Mouse (Mus musculus) limb, embryonic 13.5 days (tissue): Measurements from ENCODE around the gene Noxred1. TPM values are rescaled to one million over a fixed set of nuclear protein-coding genes. Genes with fewer than 3 reads are reported as not detected.

ENCODE experiments used
- ATAC-seq: fragments of 200-750 bp; cut with Nextera tagmentation; 2 replicates; pipeline ENCODE4 v1.8.0; 2017; ENCODE audit warnings: low read depth, moderate number of reproducible peaks, moderate TSS enrichment; ENCODE audit not compliant: low FRiP score
- H3K27ac ChIP-seq: fragments of 300-500 bp; sonication (generic); 2 replicates; pipeline ENCODE4 v1.5.1; 2015; ENCODE audit warnings: inconsistent platforms, mild to moderate bottlenecking, moderate library complexity
- H3K27me3 ChIP-seq: fragments of 300-500 bp; sonication (generic); 2 replicates; pipeline ENCODE4 v1.6.1; 2015; ENCODE audit warnings: mild to moderate bottlenecking, inconsistent platforms
- H3K36me3 ChIP-seq: fragments of 300-500 bp; sonication (generic); 2 replicates; pipeline ENCODE4 v1.6.1; 2015; ENCODE audit warnings: inconsistent platforms, mild to moderate bottlenecking, moderate library complexity
- H3K4me1 ChIP-seq: fragments of 300-500 bp; sonication (generic); 2 replicates; pipeline ENCODE4 v1.6.1; 2015; ENCODE audit warnings: inconsistent platforms
- H3K4me2 ChIP-seq: fragments of 300-500 bp; sonication (generic); replicated peaks from 2 replicates; pipeline ENCODE4 v1.6.1; 2015; ENCODE audit warnings: inconsistent platforms, mild to moderate bottlenecking, moderate library complexity
- H3K4me3 ChIP-seq: fragments of 300-500 bp; sonication (generic); 2 replicates; pipeline ENCODE4 v1.5.1; 2015; ENCODE audit warnings: moderate library complexity, mild to moderate bottlenecking, inconsistent platforms
- H3K9ac ChIP-seq: fragments of 300-500 bp; sonication (generic); 2 replicates; pipeline ENCODE4 v1.6.1; 2015; ENCODE audit warnings: mild to moderate bottlenecking, inconsistent platforms
- H3K9me3 ChIP-seq: fragments of 300-500 bp; sonication (generic); 2 replicates; pipeline ENCODE4 v1.6.1; 2016; ENCODE audit warnings: inconsistent platforms
- WGBS: fragments of 180-500 bp; shearing (Covaris S2); methylation state at CpG from one replicate; pipeline ENCODE4 v1.1.7; 2015; 5-methylcytosine and 5-hydroxymethylcytosine counted together
- microRNA-seq: library from miRNA; unstranded; fragments of <30 nt; microRNA quantifications from one replicate; pipeline ENCODE4, GENCODE M21; 2016
- polyA plus RNA-seq: library from polyadenylated mRNA; unstranded; fragments of >200 nt; fragmentation: Nextera tagmentation; extraction: Ambion mirVana; gene quantifications from 2 replicates; pipeline ENCODE4 v1.2.1, GENCODE M21; 2015

Gene Noxred1
- polyA plus RNA-seq, 1 experiment from 2014 or later = 0.57 TPM

DNA sequence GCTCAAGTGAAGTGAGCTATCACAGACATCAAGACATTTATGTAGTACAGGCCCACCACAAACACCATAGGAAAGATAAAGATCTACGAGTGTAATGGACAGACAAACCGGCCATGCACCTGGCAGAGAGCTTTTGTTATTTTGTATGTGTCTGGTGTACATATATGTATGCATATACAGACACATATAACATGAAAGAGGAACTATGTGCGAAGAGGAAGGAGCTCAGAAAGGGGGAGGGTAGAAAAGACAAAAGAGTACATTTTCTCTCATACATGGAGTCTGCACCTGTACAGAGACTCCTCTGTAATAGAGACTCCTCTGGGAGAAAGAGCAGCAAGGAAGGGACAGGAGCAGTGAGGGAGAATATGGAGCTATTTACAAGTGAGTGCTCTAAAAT is 45.5 kb downstream of the Noxred1 start:
- H3K9me3 ChIP-seq = no peaks in the 10 kb centered on the region
- H3K4me1 ChIP-seq = peaks cover 13% of the 10 kb centered on the region
- H3K4me3 ChIP-seq = no peak overlapping the region
- no peak overlapping the region for H3K27ac ChIP-seq
- H3K27me3 ChIP-seq = no peaks in the 10 kb centered on the region
- H3K4me2 ChIP-seq = no peak overlapping the region
- no peaks in the 10 kb centered on the region for H3K36me3 ChIP-seq
- WGBS = 88% methylated on average over 3 of the region's 3 CpGs
- no peak overlapping the region for H3K9ac ChIP-seq
- ATAC-seq = no peak

GRCm38 (mm10) chr12:87177631-87178030 is 60.9 kb downstream of the Noxred1 start:
- peaks cover 30% of the 10 kb centered on the region for H3K4me1 ChIP-seq
- H3K27ac ChIP-seq = no peak overlapping the region
- H3K4me2 ChIP-seq = no peak overlapping the region
- no peak for ATAC-seq
- no peak overlapping the region for H3K4me3 ChIP-seq
- 93% methylated on average over 4 of the region's 4 CpGs for WGBS
- H3K9ac ChIP-seq = no peak overlapping the region
- H3K27me3 ChIP-seq = no peaks in the 10 kb centered on the region
- H3K9me3 ChIP-seq = no peaks in the 10 kb centered on the region
- H3K36me3 ChIP-seq = peaks cover 22% of the 10 kb centered on the region

- H3K4me3 ChIP-seq = no peak overlapping the region
- H3K27ac ChIP-seq = peak overlapping the region; percentile 39; the same call in 1 of the 2 replicates
- peak; percentile 89 for ATAC-seq
- no peaks in the 10 kb centered on the region for H3K9me3 ChIP-seq
- peak overlapping the region; percentile 11; the same call in 1 of the 2 replicates for H3K4me2 ChIP-seq
- H3K27me3 ChIP-seq = no peaks in the 10 kb centered on the region
- H3K4me1 ChIP-seq = peaks cover 30% of the 10 kb centered on the region
- peaks cover 41% of the 10 kb centered on the region for H3K36me3 ChIP-seq
- H3K9ac ChIP-seq = no peak overlapping the region
- WGBS = 37% methylated on average over 4 of the region's 4 CpGs
Measured at GRCm38 (mm10) chr12:87175194-87175946, 63.2 kb downstream of the Noxred1 start.

Small RNA genes lying within 50 kb of the gene (microRNA-seq; reads per million reads assigned to microRNA genes)
- gene Gm47293 = not detected

Other genes with a start within 250 kb of the Noxred1 start
- not detected in 2 replicates for gene Zdhhc22, start 248.3 kb downstream of the Noxred1 start, polyA plus RNA-seq
- gene Tmem63c, start 217.4 kb downstream of the Noxred1 start, polyA plus RNA-seq = 0.05 and 0.08 TPM in 2 replicates
- 0.23 and 0.42 TPM in 2 replicates for gene Ngb, start 136.2 kb downstream of the Noxred1 start, polyA plus RNA-seq
- gene Gstz1, start 91.6 kb downstream of the Noxred1 start, polyA plus RNA-seq = 34.7 and 37.1 TPM in 2 replicates
- gene Pomt2, start 90.8 kb downstream of the Noxred1 start, polyA plus RNA-seq = 14.6 and 17.6 TPM in 2 replicates
- gene Samd15, start 39.0 kb downstream of the Noxred1 start, polyA plus RNA-seq = 1.6 and 2.0 TPM in 2 replicates
- 2.2 and 2.5 TPM in 2 replicates for gene Tmed8, start 38.3 kb downstream of the Noxred1 start, polyA plus RNA-seq
- 51.9 and 52.2 TPM in 2 replicates for gene Vipas39, start 27.5 kb upstream of the Noxred1 start, polyA plus RNA-seq
- gene Ahsa1, start 27.7 kb upstream of the Noxred1 start, polyA plus RNA-seq = 218 and 223 TPM in 2 replicates
- 1.4 and 1.5 TPM in 2 replicates for gene Ism2, start 61.0 kb upstream of the Noxred1 start, polyA plus RNA-seq
- 78.2 and 78.7 TPM in 2 replicates for gene Sptlc2, start 149.6 kb upstream of the Noxred1 start, polyA plus RNA-seq
- gene Slirp, start 205.2 kb upstream of the Noxred1 start, polyA plus RNA-seq = 339 and 358 TPM in 2 replicates
- 77.1 and 78.3 TPM in 2 replicates for gene Alkbh1, start 205.3 kb upstream of the Noxred1 start, polyA plus RNA-seq
- gene Snw1, start 233.5 kb upstream of the Noxred1 start, polyA plus RNA-seq = 146 and 148 TPM in 2 replicates